Mouse (Mus musculus): Measurements from ENCODE around the gene Fgf7. TPM values are rescaled to one million over a fixed set of nuclear protein-coding genes. Genes with fewer than 3 reads are reported as not detected.

Fgf7 gene
- polyA plus RNA-seq, 1 experiment: 12.3 TPM

DNA sequence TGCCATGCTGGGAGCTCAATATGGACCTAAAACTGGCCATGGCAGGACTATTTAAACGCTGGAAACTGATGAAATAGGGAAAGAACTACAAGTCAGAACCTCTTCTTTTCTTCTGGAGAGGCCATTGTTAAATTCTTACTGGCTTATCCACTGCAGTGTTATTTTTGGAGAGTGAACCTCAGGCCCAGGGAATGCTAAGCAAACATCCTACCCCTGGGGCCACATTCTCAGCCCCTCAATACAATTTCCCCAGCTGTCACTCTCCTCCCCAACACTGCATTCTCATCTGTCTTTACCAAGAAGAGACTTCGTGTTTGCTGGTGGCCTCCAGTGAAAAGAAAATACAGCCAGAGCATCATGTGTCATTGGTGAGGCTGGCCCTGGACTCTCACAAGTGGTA lies 30.4 kb downstream of the Fgf7 start:
- H3K4me1 ChIP-seq (ENCODE audit: control insufficient read depth, insufficient read depth, low read length): no peaks in the 10 kb centered on the region
- H3K27ac ChIP-seq (ENCODE audit: insufficient read depth, low read length): no peak overlapping the region
- no peak for DNase-seq
- H3K27me3 ChIP-seq (ENCODE audit: control insufficient read depth, insufficient read depth, low read length): no peaks in the 10 kb centered on the region
- TF ChIP-seq POLR2A (IDR thresholded peaks at IDR 0.05; ENCODE audit: borderline replicate concordance, insufficient read depth, low read length) (no peak), CTCF (IDR thresholded peaks at IDR 0.05; ENCODE audit: borderline replicate concordance, insufficient read depth, low read depth, low read length) (no peak)
- 49% methylated on average over 2 of the region's 2 CpGs for WGBS
- no peak overlapping the region for H3K4me3 ChIP-seq (replicated peaks; ENCODE audit: insufficient read depth, low read depth, low read length)

- whole genome bisulfite sequencing: 94% methylated on average over 3 of the region's 3 CpGs
- no peak for DNase-seq
Measured at GRCm38 (mm10) chr2:126065303-126065856, 30.9 kb downstream of the Fgf7 start.

DNA sequence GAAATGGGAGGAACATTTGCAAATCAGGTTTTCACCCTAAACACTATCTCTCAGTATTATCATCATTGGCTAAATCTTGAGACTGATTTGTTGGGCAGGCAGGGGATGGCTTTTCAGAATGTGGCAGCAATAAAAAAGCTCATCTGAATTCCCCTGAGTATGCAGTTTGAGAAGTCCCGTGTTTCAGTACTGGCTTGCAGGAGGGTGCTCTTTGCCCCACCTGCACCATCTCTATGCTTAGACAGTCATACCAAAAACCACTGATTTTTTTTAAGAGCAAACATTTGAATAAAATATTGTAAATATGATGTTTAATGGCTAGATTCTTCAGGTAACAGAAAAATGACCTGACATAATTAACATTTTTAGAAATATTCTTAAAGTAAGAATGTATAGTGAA lies 35.3 kb downstream of the Fgf7 start:
- no peak for DNase-seq
- no peak for TF ChIP-seq POLR2A (IDR thresholded peaks at IDR 0.05; ENCODE audit: borderline replicate concordance, insufficient read depth, low read length)
- no peak for TF ChIP-seq CTCF (IDR thresholded peaks at IDR 0.05; ENCODE audit: borderline replicate concordance, insufficient read depth, low read depth, low read length)
- WGBS: 44% methylated on average over 1 of the region's 1 CpGs
- Histone ChIP-seq H3K4me1 (ENCODE audit: control insufficient read depth, insufficient read depth, low read length) (no peaks in the 10 kb centered on the region), H3K4me3 (replicated peaks; ENCODE audit: insufficient read depth, low read depth, low read length) (no peak overlapping the region), H3K27ac (ENCODE audit: insufficient read depth, low read length) (no peak overlapping the region), H3K27me3 (ENCODE audit: control insufficient read depth, insufficient read depth, low read length) (no peaks in the 10 kb centered on the region)

More at GRCm38 (mm10) chr2:126065303-126065856, 30.9 kb downstream of the Fgf7 start:
- H3K4me1 ChIP-seq (ENCODE audit: control insufficient read depth, insufficient read depth, low read length): no peaks in the 10 kb centered on the region
- H3K27me3 ChIP-seq (ENCODE audit: control insufficient read depth, insufficient read depth, low read length): no peaks in the 10 kb centered on the region
- TF ChIP-seq POLR2A (IDR thresholded peaks at IDR 0.05; ENCODE audit: borderline replicate concordance, insufficient read depth, low read length) (no peak), CTCF (IDR thresholded peaks at IDR 0.05; ENCODE audit: borderline replicate concordance, insufficient read depth, low read depth, low read length) (no peak)
- H3K27ac ChIP-seq (ENCODE audit: insufficient read depth, low read length): no peak overlapping the region
- H3K4me3 ChIP-seq (replicated peaks; ENCODE audit: insufficient read depth, low read depth, low read length): no peak overlapping the region

DNA sequence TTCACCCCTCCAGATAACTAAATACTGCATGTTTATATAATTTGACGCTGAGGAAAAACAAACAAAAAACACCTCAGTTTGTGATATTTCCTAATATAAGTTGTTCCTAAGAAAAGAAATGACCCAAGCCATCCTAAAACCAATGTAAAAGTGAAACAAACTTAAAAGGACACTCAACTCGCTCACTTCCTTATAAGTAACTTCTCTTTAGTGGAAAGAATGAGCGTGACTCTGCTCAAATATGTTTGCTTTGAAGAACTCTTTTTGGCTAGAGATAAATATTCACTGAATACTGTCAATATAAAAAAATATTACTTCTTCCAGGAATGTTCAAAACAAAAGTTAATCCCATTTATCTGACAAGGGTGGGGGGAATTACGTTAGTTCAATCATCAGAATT lies 39.3 kb downstream of the Fgf7 start:
- H3K27ac ChIP-seq (ENCODE audit: insufficient read depth, low read length): no peak overlapping the region

DNA sequence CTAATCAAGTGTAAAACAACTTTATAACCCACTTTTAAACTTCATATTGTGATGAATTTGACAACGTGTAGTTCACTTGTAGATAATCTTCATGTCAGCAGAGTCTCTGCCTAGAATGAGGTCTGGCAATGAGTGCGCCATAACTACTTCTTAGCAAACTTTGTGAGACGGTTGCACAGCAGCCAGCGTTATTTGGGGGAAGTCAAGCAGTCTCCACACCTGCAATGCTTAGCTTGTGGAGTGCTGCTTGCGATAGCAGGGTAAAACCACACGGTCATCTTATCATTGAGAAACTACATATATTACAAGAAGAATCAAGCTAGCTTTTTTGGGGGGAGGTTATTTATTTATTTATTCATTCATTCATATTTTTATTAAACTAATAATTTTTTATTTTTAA lies 42.0 kb downstream of the Fgf7 start:
- DNase-seq: no peak
- no peaks in the 10 kb centered on the region for H3K4me1 ChIP-seq (ENCODE audit: control insufficient read depth, insufficient read depth, low read length)
- no peaks in the 10 kb centered on the region for H3K27me3 ChIP-seq (ENCODE audit: control insufficient read depth, insufficient read depth, low read length)
- 95% methylated on average over 6 of the region's 6 CpGs for WGBS
- no peak overlapping the region for H3K4me3 ChIP-seq (replicated peaks; ENCODE audit: insufficient read depth, low read depth, low read length)
- TF ChIP-seq POLR2A (IDR thresholded peaks at IDR 0.05; ENCODE audit: borderline replicate concordance, insufficient read depth, low read length) (no peak), CTCF (IDR thresholded peaks at IDR 0.05; ENCODE audit: borderline replicate concordance, insufficient read depth, low read depth, low read length) (no peak)
- no peak overlapping the region for H3K27ac ChIP-seq (ENCODE audit: insufficient read depth, low read length)

More for the DNA sequence above, 39.3 kb downstream of the Fgf7 start:
- H3K4me1 ChIP-seq (ENCODE audit: control insufficient read depth, insufficient read depth, low read length): no peaks in the 10 kb centered on the region
- TF ChIP-seq CTCF (IDR thresholded peaks at IDR 0.05; ENCODE audit: borderline replicate concordance, insufficient read depth, low read depth, low read length) (no peak), POLR2A (IDR thresholded peaks at IDR 0.05; ENCODE audit: borderline replicate concordance, insufficient read depth, low read length) (no peak)
- H3K4me3 ChIP-seq (replicated peaks; ENCODE audit: insufficient read depth, low read depth, low read length): no peak overlapping the region
- DNase-seq: no peak
- no peaks in the 10 kb centered on the region for H3K27me3 ChIP-seq (ENCODE audit: control insufficient read depth, insufficient read depth, low read length)
- 93% methylated on average over 4 of the region's 4 CpGs for whole genome bisulfite sequencing

GRCm38 (mm10) chr2:126079086-126079485 lies 44.6 kb downstream of the Fgf7 start:
- Histone ChIP-seq H3K27ac (ENCODE audit: insufficient read depth, low read length) (no peak overlapping the region), H3K4me3 (replicated peaks; ENCODE audit: insufficient read depth, low read depth, low read length) (no peak overlapping the region), H3K4me1 (ENCODE audit: control insufficient read depth, insufficient read depth, low read length) (no peaks in the 10 kb centered on the region), H3K27me3 (ENCODE audit: control insufficient read depth, insufficient read depth, low read length) (no peaks in the 10 kb centered on the region)
- no peak for TF ChIP-seq POLR2A (IDR thresholded peaks at IDR 0.05; ENCODE audit: borderline replicate concordance, insufficient read depth, low read length)
- no peak for TF ChIP-seq CTCF (IDR thresholded peaks at IDR 0.05; ENCODE audit: borderline replicate concordance, insufficient read depth, low read depth, low read length)
- DNase-seq: no peak
- 58% methylated on average over 2 of the region's 2 CpGs for WGBS

DNA sequence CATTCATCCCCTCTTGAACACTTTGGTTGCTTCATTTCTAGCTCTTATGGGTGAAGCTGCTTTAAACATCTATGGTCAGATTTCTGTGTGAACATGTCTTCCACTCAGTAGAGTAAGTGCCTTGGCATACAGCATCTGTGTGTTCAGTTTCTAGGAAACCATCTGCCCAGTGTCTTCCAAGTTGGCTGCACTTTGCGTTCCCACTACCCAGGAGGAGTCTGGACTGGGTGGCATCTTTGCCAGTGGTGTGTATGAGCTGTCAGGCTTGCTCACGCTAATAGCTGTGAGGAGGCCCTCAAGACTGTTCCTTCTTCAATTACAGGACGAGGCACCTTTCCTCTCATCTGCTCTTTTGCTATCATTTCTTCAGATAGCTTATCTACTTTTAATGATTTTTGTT lies 49.9 kb downstream of the Fgf7 start:
- Histone ChIP-seq H3K27me3 (ENCODE audit: control insufficient read depth, insufficient read depth, low read length) (no peaks in the 10 kb centered on the region), H3K27ac (ENCODE audit: insufficient read depth, low read length) (no peak overlapping the region), H3K4me3 (replicated peaks; ENCODE audit: insufficient read depth, low read depth, low read length) (no peak overlapping the region), H3K4me1 (ENCODE audit: control insufficient read depth, insufficient read depth, low read length) (no peaks in the 10 kb centered on the region)
- 10% methylated on average over 3 of the region's 3 CpGs for WGBS
- DNase-seq: no peak
- no peak for TF ChIP-seq POLR2A (IDR thresholded peaks at IDR 0.05; ENCODE audit: borderline replicate concordance, insufficient read depth, low read length)
- TF ChIP-seq CTCF (IDR thresholded peaks at IDR 0.05; ENCODE audit: borderline replicate concordance, insufficient read depth, low read depth, low read length): no peak

GRCm38 (mm10) chr2:126086187-126086586 lies 51.7 kb downstream of the Fgf7 start:
- H3K4me3 ChIP-seq (replicated peaks; ENCODE audit: insufficient read depth, low read depth, low read length): no peak overlapping the region
- H3K4me1 ChIP-seq (ENCODE audit: control insufficient read depth, insufficient read depth, low read length): no peaks in the 10 kb centered on the region
- DNase-seq: no peak
- TF ChIP-seq CTCF (IDR thresholded peaks at IDR 0.05; ENCODE audit: borderline replicate concordance, insufficient read depth, low read depth, low read length) (no peak), POLR2A (IDR thresholded peaks at IDR 0.05; ENCODE audit: borderline replicate concordance, insufficient read depth, low read length) (no peak)
- H3K27ac ChIP-seq (ENCODE audit: insufficient read depth, low read length): no peak overlapping the region
- no peaks in the 10 kb centered on the region for H3K27me3 ChIP-seq (ENCODE audit: control insufficient read depth, insufficient read depth, low read length)
- 66% methylated on average over 8 of the region's 8 CpGs for WGBS
